In genomic region chr11:9010416-9010815, GRCm38 (mm10) we compare ENCODE assay signal across 8 mouse cellular contexts. TPM values are rescaled to one million over a fixed set of nuclear protein-coding genes. Genes with fewer than 3 reads are reported as not detected.
DNase-seq lines count a peak whose midpoint lies in the region; ATAC-seq lines count a peak whose summit lies in the region.

No protein-coding gene starts in this region.

- no peaks in the 10 kb centered on the region for H3K27me3 ChIP-seq in forebrain, embryonic 11.5 days (ENCODE audit: control insufficient read depth, insufficient read depth, low read length)
- H3K27me3 ChIP-seq in intestine, embryonic 14.5 days (replicated peaks; ENCODE audit: control insufficient read depth, insufficient read depth, low read length) = no peaks in the 10 kb centered on the region
- no peaks in the 10 kb centered on the region for H3K27me3 ChIP-seq in liver, embryonic 12.5 days (replicated peaks)
- no peaks in the 10 kb centered on the region for H3K27me3 ChIP-seq in neural tube, embryonic 14.5 days (ENCODE audit: control insufficient read depth, insufficient read depth, low read length)

- no peaks in the 10 kb centered on the region; the same call in 1 of the 2 replicates for H3K36me3 ChIP-seq in forebrain, embryonic 11.5 days (ENCODE audit: control insufficient read depth, insufficient read depth, low read length)
- H3K36me3 ChIP-seq in intestine, embryonic 14.5 days (ENCODE audit: control insufficient read depth, insufficient read depth, low read length) = peaks cover 25% of the 10 kb centered on the region
- H3K36me3 ChIP-seq in liver, embryonic 12.5 days = peaks cover 33% of the 10 kb centered on the region
- H3K36me3 ChIP-seq in neural tube, embryonic 14.5 days (ENCODE audit: control insufficient read depth, insufficient read depth, low read length) = peaks cover 4% of the 10 kb centered on the region; the same call in 1 of the 2 replicates

- H3K4me1 ChIP-seq in forebrain, embryonic 11.5 days (replicated peaks; ENCODE audit: control insufficient read depth, insufficient read depth, low read length) = peaks cover 3% of the 10 kb centered on the region; the same call in 1 of the 2 replicates
- H3K4me1 ChIP-seq in intestine, embryonic 14.5 days (replicated peaks; ENCODE audit: control insufficient read depth, insufficient read depth, low read length) = peaks cover 7% of the 10 kb centered on the region; the same call in 1 of the 2 replicates
- peaks cover 26% of the 10 kb centered on the region for H3K4me1 ChIP-seq in liver, embryonic 12.5 days
- no peaks in the 10 kb centered on the region for H3K4me1 ChIP-seq in neural tube, embryonic 14.5 days (ENCODE audit: control insufficient read depth, insufficient read depth, low read length)

- H3K9ac ChIP-seq in forebrain, embryonic 11.5 days (ENCODE audit: low read length) = peak overlapping the region; percentile 88
- H3K9ac ChIP-seq in intestine, embryonic 14.5 days (ENCODE audit: low read length) = peak overlapping the region; percentile 92
- peak overlapping the region; percentile 87 for H3K9ac ChIP-seq in liver, embryonic 12.5 days
- peak overlapping the region; percentile 67 for H3K9ac ChIP-seq in neural tube, embryonic 14.5 days (replicated peaks; ENCODE audit: low read depth, low read length)

- ATAC-seq in forebrain, embryonic 11.5 days (replicated peaks; ENCODE audit: low FRiP score) = peak; percentile 69
- peak; percentile 56 for ATAC-seq in intestine, embryonic 14.5 days (replicated peaks; ENCODE audit: low FRiP score, low TSS enrichment, low read depth)
- peak; percentile 73 for ATAC-seq in liver, embryonic 12.5 days
- ATAC-seq in neural tube, embryonic 14.5 days (ENCODE audit: low read depth) = peak; percentile 52; the same call in 1 of the 2 replicates

- H3K9me3 ChIP-seq in forebrain, embryonic 11.5 days (ENCODE audit: control insufficient read depth, low read length) = no peaks in the 10 kb centered on the region
- no peaks in the 10 kb centered on the region for H3K9me3 ChIP-seq in intestine, embryonic 14.5 days (ENCODE audit: control insufficient read depth, low read length)
- H3K9me3 ChIP-seq in liver, embryonic 12.5 days (replicated peaks) = no peaks in the 10 kb centered on the region
- H3K9me3 ChIP-seq in neural tube, embryonic 14.5 days (ENCODE audit: control insufficient read depth, low read length) = no peaks in the 10 kb centered on the region

- H3K4me2 ChIP-seq in forebrain, embryonic 11.5 days (ENCODE audit: low read depth, low read length, severe bottlenecking) = peak overlapping the region; percentile 75
- H3K4me2 ChIP-seq in intestine, embryonic 14.5 days (ENCODE audit: low read length) = peak overlapping the region; percentile 92
- H3K4me2 ChIP-seq in liver, embryonic 12.5 days = peak overlapping the region; percentile 81
- peak overlapping the region; percentile 65 for H3K4me2 ChIP-seq in neural tube, embryonic 14.5 days (ENCODE audit: low read depth, low read length)

- under 1% methylated on average over 7 of the region's 7 CpGs for WGBS in forebrain, embryonic 11.5 days
- WGBS in intestine, embryonic 14.5 days = 0% methylated on average over 7 of the region's 7 CpGs
- under 1% methylated on average over 7 of the region's 7 CpGs for WGBS in liver, embryonic 12.5 days (ENCODE audit: insufficient replicate concordance)
- WGBS in neural tube, embryonic 14.5 days = 0% methylated on average over 7 of the region's 7 CpGs

- H3K4me3 ChIP-seq in forebrain, embryonic 11.5 days (ENCODE audit: low read depth, low read length) = peak overlapping the region; percentile 69
- peak overlapping the region; percentile 81 for H3K4me3 ChIP-seq in intestine, embryonic 14.5 days (ENCODE audit: low read depth, low read length)
- H3K4me3 ChIP-seq in liver, embryonic 12.5 days = peak overlapping the region; percentile 80
- H3K4me3 ChIP-seq in neural tube, embryonic 14.5 days (ENCODE audit: low read depth, low read length) = peak overlapping the region; percentile 70

- H3K27ac ChIP-seq in forebrain, embryonic 11.5 days (ENCODE audit: low read depth, low read length) = peak overlapping the region; percentile 90
- peak overlapping the region; percentile 93 for H3K27ac ChIP-seq in intestine, embryonic 14.5 days (ENCODE audit: low read depth)
- peak overlapping the region; percentile 82 for H3K27ac ChIP-seq in liver, embryonic 12.5 days
- peak overlapping the region; percentile 69 for H3K27ac ChIP-seq in neural tube, embryonic 14.5 days (ENCODE audit: low read depth, low read length)

- peak; percentile 12 for DNase-seq in right cerebral cortex, adult 18-20 months
- DNase-seq in right cerebral cortex, postnatal 14 days = no peak
- DNase-seq in brain, adult 2 months (ENCODE audit: low read depth, low spot score) = peak; percentile 62
- peak; percentile 70 for DNase-seq in forebrain, embryonic 11.5 days (ENCODE audit: low spot score)
- no peak for DNase-seq in intestine, embryonic 14.5 days (ENCODE audit: low spot score)
- no peak for DNase-seq in B cell, adult 2 months

RNA-seq across cellular contexts. Expression of gene Hus1, which starts 0.6 kb away (rescaled TPM):
- 24.6 and 29.1 TPM in 2 replicates for polyA plus RNA-seq in forebrain, embryonic 11.5 days (2014; fragmentation: Nextera tagmentation; extraction: Ambion mirVana)
- 16.9 and 17.9 TPM in 2 replicates for polyA plus RNA-seq in intestine, embryonic 14.5 days (2014; fragmentation: Nextera tagmentation; extraction: Ambion mirVana)
- polyA plus RNA-seq in liver, embryonic 12.5 days (2016; fragmentation: Nextera tagmentation; extraction: Ambion mirVana) = 12.8 and 14.4 TPM in 2 replicates
- 13.1 and 14.4 TPM in 2 replicates for polyA plus RNA-seq in neural tube, embryonic 14.5 days (2014; fragmentation: Nextera tagmentation; extraction: Ambion mirVana)

RNA-seq across cellular contexts. Expression of gene Pkd1l1, which starts 37.4 kb away (rescaled TPM):
- 0.16 TPM in 1 of 2 replicates, not detected in the other for polyA plus RNA-seq in forebrain, embryonic 11.5 days (2014; fragmentation: Nextera tagmentation; extraction: Ambion mirVana)
- polyA plus RNA-seq in intestine, embryonic 14.5 days (2014; fragmentation: Nextera tagmentation; extraction: Ambion mirVana) = 0.05 and 0.15 TPM in 2 replicates
- polyA plus RNA-seq in liver, embryonic 12.5 days (2016; fragmentation: Nextera tagmentation; extraction: Ambion mirVana) = 0.06 and 0.22 TPM in 2 replicates
- 0.14 and 0.20 TPM in 2 replicates for polyA plus RNA-seq in neural tube, embryonic 14.5 days (2014; fragmentation: Nextera tagmentation; extraction: Ambion mirVana)

RNA-seq across cellular contexts. Expression of gene Gm11992, which starts 38.0 kb away (rescaled TPM):
- 0.32 and 0.52 TPM in 2 replicates for polyA plus RNA-seq in forebrain, embryonic 11.5 days (2014; fragmentation: Nextera tagmentation; extraction: Ambion mirVana)
- polyA plus RNA-seq in intestine, embryonic 14.5 days (2014; fragmentation: Nextera tagmentation; extraction: Ambion mirVana) = 0.31 and 0.51 TPM in 2 replicates
- polyA plus RNA-seq in liver, embryonic 12.5 days (2016; fragmentation: Nextera tagmentation; extraction: Ambion mirVana) = 0.17 and 0.23 TPM in 2 replicates
- 2.3 and 2.6 TPM in 2 replicates for polyA plus RNA-seq in neural tube, embryonic 14.5 days (2014; fragmentation: Nextera tagmentation; extraction: Ambion mirVana)

RNA-seq across cellular contexts. Expression of gene Sun3, which starts 38.4 kb away (rescaled TPM):
- not detected in 2 replicates for polyA plus RNA-seq in forebrain, embryonic 11.5 days (2014; fragmentation: Nextera tagmentation; extraction: Ambion mirVana)
- polyA plus RNA-seq in intestine, embryonic 14.5 days (2014; fragmentation: Nextera tagmentation; extraction: Ambion mirVana) = 0.15 and 0.16 TPM in 2 replicates
- polyA plus RNA-seq in liver, embryonic 12.5 days (2016; fragmentation: Nextera tagmentation; extraction: Ambion mirVana) = not detected in 2 replicates
- 0.35 and 0.61 TPM in 2 replicates for polyA plus RNA-seq in neural tube, embryonic 14.5 days (2014; fragmentation: Nextera tagmentation; extraction: Ambion mirVana)

Comparison
In these comparisons a context has a peak if more than half of its experiments do, and no peak if none do; other contexts are left out.
1. DNase-seq: peak in right cerebral cortex, adult 18-20 months (single experiment), brain, adult 2 months (single experiment) and forebrain, embryonic 11.5 days (single experiment); none in right cerebral cortex, postnatal 14 days (single experiment), intestine, embryonic 14.5 days (single experiment) and B cell, adult 2 months (0 of 2).
2. Peak in every context shown above with its lines, with median percentiles within 50 percentile points of each other: ATAC-seq, H3K27ac ChIP-seq, H3K4me2 ChIP-seq, H3K4me3 ChIP-seq and H3K9ac ChIP-seq.